Mouse (Mus musculus) liver, adult 2 months (tissue): Measurements from ENCODE around the gene Srp14.

ENCODE experiments used
- CTCF ChIP-seq: fragments of 200-500 bp; IDR thresholded peaks from 2 replicates; pipeline ENCODE4 v1.5.1; 2011; ENCODE audit warnings: low read depth, low read length, control low read depth
- POLR2A ChIP-seq: fragments of 200-500 bp; IDR thresholded peaks from 2 replicates; pipeline ENCODE4 v1.6.1; 2011; ENCODE audit warnings: low read length, control low read depth; ENCODE audit not compliant: insufficient read depth; ENCODE audit errors: extremely low read depth

DNA sequence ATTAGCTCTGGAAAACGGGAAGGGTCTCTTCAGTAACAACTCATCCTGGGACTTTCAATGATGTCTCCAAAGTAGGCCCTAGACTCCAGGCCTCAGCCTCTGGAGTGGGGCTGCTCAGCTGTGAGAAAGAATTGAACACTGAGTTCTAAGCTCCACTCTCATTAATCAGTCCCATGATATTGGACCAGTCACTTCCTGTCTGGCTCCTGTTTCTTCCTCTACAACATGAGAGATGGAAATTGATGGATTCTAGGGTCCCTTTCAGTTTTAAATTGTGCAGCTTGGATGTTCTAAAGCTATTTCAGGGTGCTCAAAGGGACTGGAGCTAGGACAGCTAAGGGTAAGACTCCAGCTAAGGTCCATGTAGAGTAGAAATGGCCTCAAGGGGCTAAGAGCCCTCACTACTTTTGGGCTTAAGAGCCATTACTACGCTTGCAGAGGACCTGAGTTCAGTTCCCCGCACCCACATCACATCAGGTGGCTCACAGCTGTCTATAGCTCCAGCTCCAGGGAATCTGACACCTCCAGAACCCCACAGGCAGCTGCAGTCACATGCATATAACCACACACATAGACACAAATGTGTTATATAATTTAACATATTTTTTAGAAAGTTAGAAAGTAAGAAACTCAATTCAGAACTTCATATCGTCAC lies 12.4 kb upstream of the Srp14 start:
- no peak for TF ChIP-seq POLR2A
- no peak for TF ChIP-seq CTCF
